Mouse (Mus musculus) liver, embryonic 14.5 days (tissue): ENCODE measurements around the gene Rasip1.

Source experiments
- CTCF ChIP-seq: IDR thresholded peaks from 2 replicates; pipeline ENCODE4 v1.5.1; 2016; ENCODE audit warnings: antibody characterized with exemption, low read depth, control low read depth
- EP300 ChIP-seq: IDR thresholded peaks from 2 replicates; pipeline ENCODE4 v1.6.1; 2016; ENCODE audit warnings: antibody characterized with exemption, low read depth

- TF ChIP-seq CTCF (no peak), EP300 (no peak)
These were observed 59.6 kb downstream of the Rasip1 start for GRCm38 (mm10) chr7:45686841-45687240.
